Mouse (Mus musculus): ENCODE measurements at regions not wholly inside any gene's neighbourhood (a gene's known extent, or its start where the extent isn't known, plus 50 kb on each side); places are given as distances from the start of the nearest gene placed in this dataset.

DNA sequence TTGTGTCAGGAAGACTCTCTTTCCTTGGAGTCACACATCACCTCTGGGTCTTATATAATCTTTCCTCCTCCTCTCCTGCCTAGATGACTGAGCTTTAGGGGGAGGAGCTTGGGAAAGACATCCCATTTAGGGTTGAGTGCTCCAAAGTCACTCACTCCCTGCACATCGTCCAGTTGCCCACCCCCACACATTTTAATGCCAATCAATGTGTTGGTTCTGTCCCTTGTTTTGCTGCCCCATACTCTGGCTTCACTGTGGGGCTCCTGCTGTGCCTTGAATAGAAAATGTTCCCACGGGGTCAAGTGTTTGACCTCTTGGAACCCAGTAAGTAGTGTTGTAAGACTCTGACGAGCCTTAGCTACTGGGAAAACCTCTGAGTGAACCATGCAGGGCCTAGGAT lies 58.8 kb upstream of the Gm21915 start:
- DNase-seq, result no peak
- no peak for TF ChIP-seq CTCF (IDR thresholded peaks at IDR 0.05; ENCODE audit: borderline replicate concordance, insufficient read depth, low read depth, low read length)
- no peak for TF ChIP-seq POLR2A (IDR thresholded peaks at IDR 0.05; ENCODE audit: borderline replicate concordance, insufficient read depth, low read length)
- Histone ChIP-seq H3K4me1 (ENCODE audit: control insufficient read depth, insufficient read depth, low read length) (no peaks in the 10 kb centered on the region; the same call in 1 of the 2 replicates), H3K27me3 (ENCODE audit: control insufficient read depth, insufficient read depth, low read length) (no peaks in the 10 kb centered on the region), H3K27ac (ENCODE audit: insufficient read depth, low read length) (no peak overlapping the region), H3K4me3 (replicated peaks; ENCODE audit: insufficient read depth, low read depth, low read length) (no peak overlapping the region)
- 58% methylated on average over 3 of the region's 3 CpGs for WGBS

DNA sequence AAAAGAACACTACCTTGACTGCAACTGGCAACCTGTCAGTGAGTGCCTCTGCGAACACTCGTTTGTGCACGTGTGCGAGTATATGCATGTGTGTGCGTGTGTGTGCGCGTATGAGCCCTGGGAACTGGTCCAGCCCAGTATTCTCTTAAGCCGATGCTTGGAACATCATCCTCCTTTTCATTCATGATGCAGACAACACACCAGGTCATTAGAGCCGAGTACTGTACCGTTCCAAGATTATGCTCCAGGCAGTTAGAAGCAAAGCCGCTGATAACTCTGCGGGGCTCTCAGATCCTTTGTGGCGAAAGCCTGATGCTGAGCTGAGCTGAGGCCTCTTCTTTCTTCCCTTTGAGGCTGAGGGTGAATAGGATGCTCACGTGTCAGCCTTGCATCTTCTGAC lies 61.8 kb upstream of the Gm21915 start:
- 55% methylated on average over 14 of the region's 14 CpGs for WGBS
- Histone ChIP-seq H3K27me3 (ENCODE audit: control insufficient read depth, insufficient read depth, low read length) (no peaks in the 10 kb centered on the region), H3K27ac (ENCODE audit: insufficient read depth, low read length) (no peak overlapping the region), H3K4me3 (replicated peaks; ENCODE audit: insufficient read depth, low read depth, low read length) (no peak overlapping the region), H3K4me1 (ENCODE audit: control insufficient read depth, insufficient read depth, low read length) (no peaks in the 10 kb centered on the region)
- no peak for DNase-seq
- TF ChIP-seq CTCF (IDR thresholded peaks at IDR 0.05; ENCODE audit: borderline replicate concordance, insufficient read depth, low read depth, low read length), result no peak
- no peak for TF ChIP-seq POLR2A (IDR thresholded peaks at IDR 0.05; ENCODE audit: borderline replicate concordance, insufficient read depth, low read length)

DNA sequence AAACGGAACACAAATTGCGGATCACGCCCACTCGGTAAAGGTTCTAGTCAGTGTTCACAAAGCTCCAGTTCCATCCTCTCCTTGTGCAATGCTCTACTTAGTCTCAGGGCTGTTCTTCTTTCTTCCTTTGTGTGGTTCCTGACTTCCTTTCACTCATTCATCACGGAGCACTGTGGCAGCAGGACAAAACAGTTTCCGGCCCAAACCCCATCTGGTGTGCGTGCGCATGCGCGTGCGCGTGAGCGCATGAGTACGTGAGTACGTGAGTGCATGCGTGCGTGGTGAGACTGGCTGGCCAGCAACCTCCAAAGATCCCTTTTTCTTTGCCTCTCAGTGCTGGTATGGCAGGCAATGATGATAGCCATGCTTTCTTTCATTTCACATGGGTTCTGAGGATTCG lies 62.5 kb upstream of the Gm21915 start:
- 87% methylated on average over 18 of the region's 18 CpGs for WGBS

DNA sequence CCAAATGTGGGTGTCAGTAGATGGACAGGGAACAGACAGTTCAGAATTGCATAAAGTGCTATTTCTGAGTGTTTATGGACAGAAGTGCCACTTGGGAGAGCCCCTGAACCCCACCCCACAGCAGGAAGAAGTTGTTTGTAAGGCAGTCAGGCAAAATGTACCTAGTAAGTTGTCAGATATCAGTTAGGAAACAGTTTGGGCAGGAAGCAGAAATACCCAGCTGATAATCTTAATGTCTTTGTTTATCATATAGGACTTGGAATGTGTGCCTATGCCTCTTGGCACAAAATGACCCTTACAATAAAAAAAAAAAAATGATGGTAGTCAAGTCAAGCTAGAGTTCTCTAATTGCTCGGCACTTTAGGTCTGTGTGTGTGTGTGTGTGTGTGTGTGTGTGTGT lies 66.9 kb upstream of the Gm21915 start:
- Histone ChIP-seq H3K27me3 (ENCODE audit: control insufficient read depth, insufficient read depth, low read length) (no peaks in the 10 kb centered on the region), H3K4me1 (ENCODE audit: control insufficient read depth, insufficient read depth, low read length) (no peaks in the 10 kb centered on the region), H3K27ac (ENCODE audit: insufficient read depth, low read length) (no peak overlapping the region), H3K4me3 (replicated peaks; ENCODE audit: insufficient read depth, low read depth, low read length) (no peak overlapping the region)
- no peak for TF ChIP-seq POLR2A (IDR thresholded peaks at IDR 0.05; ENCODE audit: borderline replicate concordance, insufficient read depth, low read length)
- no peak for TF ChIP-seq CTCF (IDR thresholded peaks at IDR 0.05; ENCODE audit: borderline replicate concordance, insufficient read depth, low read depth, low read length)
- DNase-seq, result no peak
- WGBS, result 70% methylated on average over 1 of the region's 1 CpGs

More for the DNA sequence above, 62.5 kb upstream of the Gm21915 start:
- no peaks in the 10 kb centered on the region for H3K27me3 ChIP-seq (ENCODE audit: control insufficient read depth, insufficient read depth, low read length)
- no peaks in the 10 kb centered on the region for H3K4me1 ChIP-seq (ENCODE audit: control insufficient read depth, insufficient read depth, low read length)
- no peak overlapping the region for H3K4me3 ChIP-seq (replicated peaks; ENCODE audit: insufficient read depth, low read depth, low read length)
- TF ChIP-seq CTCF (IDR thresholded peaks at IDR 0.05; ENCODE audit: borderline replicate concordance, insufficient read depth, low read depth, low read length) (no peak), POLR2A (IDR thresholded peaks at IDR 0.05; ENCODE audit: borderline replicate concordance, insufficient read depth, low read length) (no peak)
- DNase-seq, result no peak
- H3K27ac ChIP-seq (ENCODE audit: insufficient read depth, low read length), result no peak overlapping the region

DNA sequence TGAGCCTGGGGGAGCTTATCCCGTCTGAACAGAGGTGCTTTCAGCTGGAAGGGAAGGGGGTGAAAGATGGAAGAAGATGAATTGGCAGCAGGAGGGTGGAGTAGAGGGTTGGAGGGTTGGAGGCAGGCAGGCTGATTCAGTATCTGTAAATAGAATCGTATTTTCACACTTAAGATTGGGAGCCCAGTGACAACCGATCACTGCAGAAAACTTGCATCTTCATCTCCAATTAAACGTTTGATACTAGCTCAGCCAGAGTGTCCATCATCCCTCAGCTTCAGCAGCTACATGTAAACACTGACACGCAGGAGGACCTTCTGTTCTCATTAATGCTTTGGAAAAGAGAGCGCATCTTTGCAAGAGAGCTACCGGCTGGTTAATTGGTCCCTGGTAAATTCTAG lies 67.2 kb upstream of the Gramd1b start:
- 85% methylated on average over 7 of the region's 7 CpGs for WGBS
- no peaks in the 10 kb centered on the region for H3K27me3 ChIP-seq (ENCODE audit: control insufficient read depth, insufficient read depth, low read length)
- no peaks in the 10 kb centered on the region for H3K4me1 ChIP-seq (ENCODE audit: control insufficient read depth, insufficient read depth, low read length)
- TF ChIP-seq CTCF (IDR thresholded peaks at IDR 0.05; ENCODE audit: borderline replicate concordance, insufficient read depth, low read depth, low read length), result no peak
- TF ChIP-seq POLR2A (IDR thresholded peaks at IDR 0.05; ENCODE audit: borderline replicate concordance, insufficient read depth, low read length), result no peak
- H3K4me3 ChIP-seq (replicated peaks; ENCODE audit: insufficient read depth, low read depth, low read length), result no peak overlapping the region
- no peak overlapping the region for H3K27ac ChIP-seq (ENCODE audit: insufficient read depth, low read length)
- no peak for DNase-seq

DNA sequence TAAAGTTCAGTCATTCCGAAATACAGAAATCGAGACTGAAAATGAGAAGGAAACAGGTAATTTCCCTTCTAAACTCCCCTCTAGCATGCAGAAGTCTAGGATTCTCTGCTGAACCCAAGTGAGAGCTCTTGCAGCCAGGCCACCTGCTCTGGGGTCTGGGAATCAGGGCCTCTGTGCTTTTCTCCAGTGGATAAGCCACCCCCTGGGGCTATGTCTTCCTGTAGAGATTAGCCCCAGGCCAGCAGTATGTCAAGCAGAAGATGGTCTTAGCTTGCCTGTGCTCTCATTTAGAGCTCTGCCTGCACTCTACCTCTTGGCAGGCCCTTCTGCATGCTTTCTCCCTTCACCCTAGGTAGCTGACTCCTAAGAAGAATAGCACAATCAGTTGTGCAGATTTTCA lies 56.2 kb upstream of the Gramd1b start:
- no peak for DNase-seq
- peaks cover 4% of the 10 kb centered on the region; the same call in 1 of the 2 replicates for H3K4me1 ChIP-seq (ENCODE audit: control insufficient read depth, insufficient read depth, low read length)
- WGBS, result 78% methylated on average over 2 of the region's 2 CpGs
- H3K27ac ChIP-seq (ENCODE audit: insufficient read depth, low read length), result no peak overlapping the region
- no peak overlapping the region for H3K4me3 ChIP-seq (replicated peaks; ENCODE audit: insufficient read depth, low read depth, low read length)
- H3K27me3 ChIP-seq (ENCODE audit: control insufficient read depth, insufficient read depth, low read length), result no peaks in the 10 kb centered on the region
- TF ChIP-seq CTCF (IDR thresholded peaks at IDR 0.05; ENCODE audit: borderline replicate concordance, insufficient read depth, low read depth, low read length) (no peak), POLR2A (IDR thresholded peaks at IDR 0.05; ENCODE audit: borderline replicate concordance, insufficient read depth, low read length) (no peak)

DNA sequence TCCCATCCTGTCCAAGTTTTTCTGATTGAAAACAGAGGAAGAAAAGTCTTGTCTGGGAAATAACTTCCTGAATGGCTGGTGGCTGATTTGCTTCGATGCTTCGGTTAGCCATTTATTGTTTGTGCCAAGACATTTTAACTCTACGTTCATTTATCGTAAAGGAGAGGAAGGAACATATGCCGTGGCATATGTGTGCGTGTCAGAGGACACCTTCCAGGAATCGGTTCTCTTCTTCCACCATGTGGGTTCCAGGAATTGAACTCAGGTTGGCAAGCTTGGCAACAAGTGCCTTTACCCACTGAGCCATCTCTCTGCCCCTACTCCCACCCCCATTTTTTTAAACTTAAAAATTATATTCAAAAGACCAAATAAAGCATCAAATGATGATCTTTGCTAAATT lies 55.4 kb upstream of the Gramd1b start:
- peaks cover 4% of the 10 kb centered on the region; the same call in 1 of the 2 replicates for H3K4me1 ChIP-seq (ENCODE audit: control insufficient read depth, insufficient read depth, low read length)
- WGBS, result 8% methylated on average over 7 of the region's 7 CpGs
- peak in 1 of 2 experiments; percentile 55 for DNase-seq
- H3K27ac ChIP-seq (ENCODE audit: insufficient read depth, low read length), result no peak overlapping the region
- H3K27me3 ChIP-seq (ENCODE audit: control insufficient read depth, insufficient read depth, low read length), result no peaks in the 10 kb centered on the region
- no peak for TF ChIP-seq CTCF (IDR thresholded peaks at IDR 0.05; ENCODE audit: borderline replicate concordance, insufficient read depth, low read depth, low read length)
- no peak for TF ChIP-seq POLR2A (IDR thresholded peaks at IDR 0.05; ENCODE audit: borderline replicate concordance, insufficient read depth, low read length)
- no peak overlapping the region for H3K4me3 ChIP-seq (replicated peaks; ENCODE audit: insufficient read depth, low read depth, low read length)

DNA sequence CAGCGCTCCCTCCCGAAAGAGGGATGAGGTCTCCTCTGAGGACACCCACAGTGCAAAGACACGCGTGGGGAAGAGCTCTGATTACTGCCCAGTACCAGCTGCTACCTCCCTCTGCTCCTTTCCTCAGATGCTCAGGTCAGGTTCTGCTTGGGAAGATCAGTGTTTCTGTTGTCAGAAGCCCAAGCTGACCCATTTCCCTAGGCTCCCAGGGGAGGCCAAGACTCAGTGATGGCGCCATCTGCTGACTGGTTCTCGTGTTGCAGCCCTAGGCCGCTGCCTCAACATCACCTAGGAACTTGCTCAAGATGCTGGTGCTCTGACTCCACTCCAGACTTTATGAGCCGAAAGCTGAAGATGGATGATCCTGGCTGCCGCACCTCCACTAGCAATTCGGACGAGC lies 52.4 kb upstream of the Gramd1b start:
- WGBS, result 24% methylated on average over 11 of the region's 11 CpGs
- H3K4me3 ChIP-seq (replicated peaks; ENCODE audit: insufficient read depth, low read depth, low read length), result peak overlapping the region; percentile 6
- TF ChIP-seq POLR2A (IDR thresholded peaks at IDR 0.05; ENCODE audit: borderline replicate concordance, insufficient read depth, low read length) (peak; percentile 41; the same call in 1 of the 2 replicates), CTCF (IDR thresholded peaks at IDR 0.05; ENCODE audit: borderline replicate concordance, insufficient read depth, low read depth, low read length) (peak; percentile 98)
- peak overlapping the region; percentile 61 for H3K27ac ChIP-seq (ENCODE audit: insufficient read depth, low read length)
- no peaks in the 10 kb centered on the region for H3K27me3 ChIP-seq (ENCODE audit: control insufficient read depth, insufficient read depth, low read length)
- peaks cover 13% of the 10 kb centered on the region; the same call in 1 of the 2 replicates for H3K4me1 ChIP-seq (ENCODE audit: control insufficient read depth, insufficient read depth, low read length)
- DNase-seq, result peak; percentile 88 to 95
